Mouse (Mus musculus): ENCODE measurements around the gene Rbms3.

Gene Rbms3

GRCm38 (mm10) chr9:117629771-117630170 is at the start of gene Rbms3:
Gene Rbms3, minus strand, starts transcription at chr9:117629913.
- no peak for DNase-seq (ENCODE audit: low spot score in 2 of 2)

GRCm38 (mm10) chr9:117673311-117673710 is 43.6 kb upstream of the Rbms3 start:
- DNase-seq (ENCODE audit: low spot score in 2 of 2) = no peak

GRCm38 (mm10) chr9:117654626-117655025 is 24.9 kb upstream of the Rbms3 start:
- DNase-seq (ENCODE audit: low spot score in 2 of 2) = no peak

- DNase-seq (ENCODE audit: low spot score in 2 of 2) = no peak
Measured at GRCm38 (mm10) chr9:117653641-117654040, 23.9 kb upstream of the Rbms3 start.

GRCm38 (mm10) chr9:117646131-117646530 is 16.4 kb upstream of the Rbms3 start:
- no peak for DNase-seq (ENCODE audit: low spot score in 2 of 2)

GRCm38 (mm10) chr9:117641090-117641782 is 11.5 kb upstream of the Rbms3 start:
- DNase-seq (ENCODE audit: low spot score in 2 of 2) = no peak

- no peak for DNase-seq (ENCODE audit: low spot score in 2 of 2)
Measured at GRCm38 (mm10) chr9:117638623-117639185, 9.0 kb upstream of the Rbms3 start.

GRCm38 (mm10) chr9:117636492-117636891 is 6.8 kb upstream of the Rbms3 start:
- DNase-seq (ENCODE audit: low spot score in 2 of 2) = no peak

- DNase-seq (ENCODE audit: low spot score in 2 of 2) = no peak
Measured at GRCm38 (mm10) chr9:117627173-117627572, 2.5 kb downstream of the Rbms3 start.

GRCm38 (mm10) chr9:117600781-117601180 is 28.9 kb downstream of the Rbms3 start:
- no peak for DNase-seq (ENCODE audit: low spot score in 2 of 2)

- no peak for DNase-seq (ENCODE audit: low spot score in 2 of 2)
Measured at GRCm38 (mm10) chr9:117599341-117599740, 30.4 kb downstream of the Rbms3 start.

- DNase-seq (ENCODE audit: low spot score in 2 of 2) = no peak
Measured at GRCm38 (mm10) chr9:117596162-117596561, 33.6 kb downstream of the Rbms3 start.

- no peak for DNase-seq (ENCODE audit: low spot score in 2 of 2)
Measured at GRCm38 (mm10) chr9:117585345-117585744, 44.4 kb downstream of the Rbms3 start.

GRCm38 (mm10) chr9:117583638-117584037 is 46.1 kb downstream of the Rbms3 start:
- no peak for DNase-seq (ENCODE audit: low spot score in 2 of 2)

- no peak for DNase-seq (ENCODE audit: low spot score in 2 of 2)
Measured at GRCm38 (mm10) chr9:117582591-117582990, 47.1 kb downstream of the Rbms3 start.

- peak; percentile 2 to 8 for DNase-seq (ENCODE audit: low spot score in 2 of 2)
Measured at GRCm38 (mm10) chr9:117571186-117571855, 58.4 kb downstream of the Rbms3 start.

- no peak for DNase-seq (ENCODE audit: low spot score in 2 of 2)
Measured at GRCm38 (mm10) chr9:117570240-117570821, 59.4 kb downstream of the Rbms3 start.

GRCm38 (mm10) chr9:117566293-117566692 is 63.4 kb downstream of the Rbms3 start:
- DNase-seq (ENCODE audit: low spot score in 2 of 2) = no peak

- no peak for DNase-seq (ENCODE audit: low spot score in 2 of 2)
Measured at GRCm38 (mm10) chr9:117558562-117558961, 71.2 kb downstream of the Rbms3 start.

GRCm38 (mm10) chr9:117554356-117554755 is 75.4 kb downstream of the Rbms3 start:
- no peak for DNase-seq (ENCODE audit: low spot score in 2 of 2)

- no peak for DNase-seq (ENCODE audit: low spot score in 2 of 2)
Measured at GRCm38 (mm10) chr9:117529281-117529680, 100.4 kb downstream of the Rbms3 start.

GRCm38 (mm10) chr9:117508941-117509340 is 120.8 kb downstream of the Rbms3 start:
- DNase-seq (ENCODE audit: low spot score in 2 of 2) = no peak

GRCm38 (mm10) chr9:117491866-117492265 is 137.8 kb downstream of the Rbms3 start:
- DNase-seq (ENCODE audit: low spot score in 2 of 2) = no peak
